Mouse (Mus musculus): ENCODE results near the gene Tnfaip8l1.

Tnfaip8l1 gene

GRCm38 (mm10) chr17:56162231-56162774 is at the start of gene Tnfaip8l1:
Tnfaip8l1 (plus strand) TSS chr17:56162477.
- peak; percentile 85 to 89 for DNase-seq

GRCm38 (mm10) chr17:56112743-56113142 is 49.5 kb upstream of the Tnfaip8l1 start:
- no peak for DNase-seq

GRCm38 (mm10) chr17:56116193-56116592 is 46.1 kb upstream of the Tnfaip8l1 start:
- no peak for DNase-seq

GRCm38 (mm10) chr17:56117251-56117710 is 45.0 kb upstream of the Tnfaip8l1 start, which contains the start of gene Plin5:
Plin5 (minus strand) TSS chr17:56117596.
- DNase-seq, result no peak

GRCm38 (mm10) chr17:56119431-56119830 is 42.8 kb upstream of the Tnfaip8l1 start:
- no peak for DNase-seq

GRCm38 (mm10) chr17:56119981-56120880 is 42.0 kb upstream of the Tnfaip8l1 start:
- DNase-seq, result no peak

- DNase-seq, result no peak
These were observed 40.5 kb upstream of the Tnfaip8l1 start, which contains the start of gene Lrg1 for GRCm38 (mm10) chr17:56121826-56122225. Lrg1 (minus strand) TSS chr17:56122001.

- no peak for DNase-seq
These were observed 39.1 kb upstream of the Tnfaip8l1 start for GRCm38 (mm10) chr17:56123161-56123560.

- DNase-seq, result no peak
These were observed 38.5 kb upstream of the Tnfaip8l1 start for GRCm38 (mm10) chr17:56123681-56124340.

GRCm38 (mm10) chr17:56124377-56125275 is 37.7 kb upstream of the Tnfaip8l1 start:
- DNase-seq, result peak in 1 of 2 experiments; percentile 56

GRCm38 (mm10) chr17:56125276-56125630 is 37.0 kb upstream of the Tnfaip8l1 start:
- no peak for DNase-seq

GRCm38 (mm10) chr17:56126175-56126574 is 36.1 kb upstream of the Tnfaip8l1 start:
- DNase-seq, result no peak

- no peak for DNase-seq
These were observed 34.0 kb upstream of the Tnfaip8l1 start for GRCm38 (mm10) chr17:56128246-56128645.

GRCm38 (mm10) chr17:56131136-56131535 is 31.1 kb upstream of the Tnfaip8l1 start:
- DNase-seq, result no peak

- DNase-seq, result peak; percentile 50 to 82
These were observed 30.5 kb upstream of the Tnfaip8l1 start for GRCm38 (mm10) chr17:56131814-56132213.

- peak; percentile 52 to 76 for DNase-seq
These were observed 29.6 kb upstream of the Tnfaip8l1 start for GRCm38 (mm10) chr17:56132661-56133060.

- DNase-seq, result peak in 1 of 2 experiments; percentile 42
These were observed 28.6 kb upstream of the Tnfaip8l1 start for GRCm38 (mm10) chr17:56133457-56134363.

GRCm38 (mm10) chr17:56134463-56134971 is 27.8 kb upstream of the Tnfaip8l1 start:
- peak; percentile 59 to 83 for DNase-seq

- DNase-seq, result no peak
These were observed 25.7 kb upstream of the Tnfaip8l1 start for GRCm38 (mm10) chr17:56136558-56136957.

GRCm38 (mm10) chr17:56137839-56138613 is 24.3 kb upstream of the Tnfaip8l1 start:
- DNase-seq, result no peak

Data from spleen, adult 18-20 months (tissue).